ENCODE assay signal across 8 mouse cellular contexts in the genomic region with DNA sequence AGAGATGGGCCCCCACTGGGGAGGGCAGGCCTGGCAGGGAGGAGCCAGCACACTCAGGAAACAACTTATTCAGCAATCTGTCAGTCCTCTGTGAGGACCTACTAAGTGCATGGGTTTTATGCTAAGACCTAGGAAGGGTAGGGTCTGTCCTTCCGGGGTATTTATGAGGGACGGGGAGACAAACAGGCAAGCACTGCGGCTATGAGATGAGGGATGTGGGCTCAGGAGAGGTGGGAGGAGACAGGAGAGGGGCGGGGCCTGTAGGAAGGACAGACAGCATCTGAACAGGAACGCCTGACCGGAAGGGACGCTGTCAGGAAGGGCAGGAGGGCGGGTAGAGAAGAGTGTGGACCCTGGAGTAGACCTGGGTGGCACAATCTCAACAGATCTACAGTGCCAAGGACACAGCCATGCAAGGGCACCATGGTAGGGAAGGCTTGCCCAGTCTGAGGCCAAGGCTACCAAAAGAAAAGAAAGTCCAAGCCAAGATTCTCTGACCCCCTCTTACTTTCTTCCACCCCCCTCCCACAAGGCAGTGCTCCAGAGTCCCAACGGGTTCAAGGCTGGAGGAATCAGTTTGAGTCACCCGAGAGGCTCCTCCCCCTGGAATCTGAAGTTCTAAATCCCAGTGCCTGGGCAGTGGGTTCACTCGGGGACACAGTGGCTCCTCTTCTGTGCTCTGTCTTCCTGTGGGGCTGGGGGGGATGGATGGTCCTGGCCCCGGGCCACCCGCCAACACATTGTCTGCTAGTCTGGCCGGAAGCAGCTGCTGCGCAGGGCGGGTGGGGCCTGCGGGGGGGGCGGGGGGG. TPM values are rescaled to one million over a fixed set of nuclear protein-coding genes. Genes with fewer than 3 reads are reported as not detected.
DNase-seq lines count a peak whose midpoint lies in the region; ATAC-seq and TF ChIP-seq lines count a peak whose summit lies in the region.

No protein-coding gene starts in this region.

- H3K4me3 ChIP-seq in cerebellum, adult 2 months (replicated peaks; ENCODE audit: insufficient read depth, low read depth, low read length), result no peak overlapping the region
- no peak overlapping the region for H3K4me3 ChIP-seq in intestine, embryonic 14.5 days (ENCODE audit: low read depth, low read length)
- H3K4me3 ChIP-seq in liver, postnatal 0 days (ENCODE audit: low read depth, low read length), result no peak overlapping the region
- no peak overlapping the region for H3K4me3 ChIP-seq in stomach, embryonic 14.5 days (ENCODE audit: low read depth, low read length)

- no peaks in the 10 kb centered on the region for H3K27me3 ChIP-seq in cerebellum, adult 2 months (ENCODE audit: control insufficient read depth, insufficient read depth, low read length)
- no peaks in the 10 kb centered on the region for H3K27me3 ChIP-seq in intestine, embryonic 14.5 days (replicated peaks; ENCODE audit: control insufficient read depth, insufficient read depth, low read length)
- H3K27me3 ChIP-seq in liver, postnatal 0 days (ENCODE audit: insufficient read depth, low read length), result no peaks in the 10 kb centered on the region
- H3K27me3 ChIP-seq in stomach, embryonic 14.5 days (ENCODE audit: control insufficient read depth, insufficient read depth, low read length), result no peaks in the 10 kb centered on the region

- peak; percentile 57 for ATAC-seq in intestine, embryonic 14.5 days (replicated peaks; ENCODE audit: low FRiP score, low TSS enrichment, low read depth)
- ATAC-seq in liver, postnatal 0 days, result peak; percentile 73
- peak; percentile 74; the same call in 1 of the 2 replicates for ATAC-seq in stomach, embryonic 14.5 days (ENCODE audit: insufficient number of reproducible peaks, insufficient read depth, low FRiP score, low read depth)

- no peaks in the 10 kb centered on the region for H3K9me3 ChIP-seq in intestine, embryonic 14.5 days (ENCODE audit: control insufficient read depth, low read length)
- no peaks in the 10 kb centered on the region for H3K9me3 ChIP-seq in liver, postnatal 0 days (ENCODE audit: low read length)
- no peaks in the 10 kb centered on the region for H3K9me3 ChIP-seq in stomach, embryonic 14.5 days (ENCODE audit: control insufficient read depth, low read depth, low read length)

- H3K4me2 ChIP-seq in intestine, embryonic 14.5 days (ENCODE audit: low read length), result peak overlapping the region; percentile 15; the same call in 1 of the 2 replicates
- no peak overlapping the region for H3K4me2 ChIP-seq in liver, postnatal 0 days (ENCODE audit: low read depth, low read length)
- H3K4me2 ChIP-seq in stomach, embryonic 14.5 days (replicated peaks; ENCODE audit: low read depth, low read length), result no peak overlapping the region

- H3K36me3 ChIP-seq in intestine, embryonic 14.5 days (ENCODE audit: control insufficient read depth, insufficient read depth, low read length), result no peaks in the 10 kb centered on the region
- no peaks in the 10 kb centered on the region for H3K36me3 ChIP-seq in liver, postnatal 0 days (replicated peaks; ENCODE audit: insufficient read depth, low read length)
- no peaks in the 10 kb centered on the region for H3K36me3 ChIP-seq in stomach, embryonic 14.5 days (ENCODE audit: control insufficient read depth, insufficient read depth, low read length)

- TF ChIP-seq POLR2A in cerebellum, adult 2 months (IDR thresholded peaks at IDR 0.05; ENCODE audit: borderline replicate concordance, insufficient read depth, low read length), result no peak

- peak; percentile 25 to 36 for DNase-seq in cerebellum, adult 2 months
- no peak for DNase-seq in cerebellum, postnatal 36 days
- peak; percentile 38 to 47 for DNase-seq in spleen, postnatal 36 days (ENCODE audit: low spot score in 2 of 2)
- DNase-seq in spleen, adult 12 weeks (ENCODE audit: low spot score), result no peak
- DNase-seq in gastrocnemius, postnatal 36 days, result peak; percentile 79 to 84
- peak; percentile 73 for DNase-seq in intestine, embryonic 14.5 days (ENCODE audit: low spot score)
- peak; percentile 53 for DNase-seq in liver, postnatal 0 days

- H3K4me1 ChIP-seq in cerebellum, adult 2 months (ENCODE audit: control insufficient read depth, insufficient read depth, low read length), result peaks cover 4% of the 10 kb centered on the region; the same call in 1 of the 2 replicates
- H3K4me1 ChIP-seq in intestine, embryonic 14.5 days (replicated peaks; ENCODE audit: control insufficient read depth, insufficient read depth, low read length), result peaks cover 12% of the 10 kb centered on the region
- H3K4me1 ChIP-seq in liver, postnatal 0 days (ENCODE audit: insufficient read depth), result no peaks in the 10 kb centered on the region
- H3K4me1 ChIP-seq in stomach, embryonic 14.5 days (ENCODE audit: control insufficient read depth, insufficient read depth, low read length), result peaks cover 14% of the 10 kb centered on the region; the same call in 1 of the 2 replicates

- intact Hi-C loops in gastrocnemius, postnatal 36 days (cut with DNase I), result loop anchor here (5.0 kb wide), 1 partner anchor 267 kb away; no protein-coding TSS in a partner anchor

- H3K9ac ChIP-seq in intestine, embryonic 14.5 days (ENCODE audit: low read length), result no peak overlapping the region
- no peak overlapping the region for H3K9ac ChIP-seq in liver, postnatal 0 days (replicated peaks)
- no peak overlapping the region for H3K9ac ChIP-seq in stomach, embryonic 14.5 days (replicated peaks; ENCODE audit: low read depth, low read length)

- no peak for TF ChIP-seq CTCF in cerebellum, adult 2 months (IDR thresholded peaks at IDR 0.05; ENCODE audit: borderline replicate concordance, insufficient read depth, low read depth, low read length)
- no peak for TF ChIP-seq CTCF in liver, postnatal 0 days (IDR thresholded peaks at IDR 0.05; ENCODE audit: low read depth)

- WGBS in cerebellum, adult 2 months, result 25% methylated on average over 18 of the region's 18 CpGs
- WGBS in intestine, embryonic 14.5 days, result 12% methylated on average over 16 of the region's 18 CpGs
- 20% methylated on average over 17 of the region's 18 CpGs for WGBS in liver, postnatal 0 days (ENCODE audit: insufficient replicate concordance)
- 14% methylated on average over 17 of the region's 18 CpGs for WGBS in stomach, embryonic 14.5 days

- H3K27ac ChIP-seq in cerebellum, adult 2 months (ENCODE audit: insufficient read depth, low read length), result no peak overlapping the region
- H3K27ac ChIP-seq in intestine, embryonic 14.5 days (ENCODE audit: low read depth), result no peak overlapping the region
- no peak overlapping the region for H3K27ac ChIP-seq in liver, postnatal 0 days (ENCODE audit: low read depth)
- peak overlapping the region; percentile 41; the same call in 1 of the 2 replicates for H3K27ac ChIP-seq in stomach, embryonic 14.5 days (ENCODE audit: low read length)

- TF ChIP-seq EP300 in liver, postnatal 0 days (IDR thresholded peaks at IDR 0.05; ENCODE audit: low read depth), result no peak

RNA-seq across cellular contexts. Expression of gene Wnt7b, which starts 17.8 kb away (rescaled TPM):
- polyA plus RNA-seq in cerebellum, adult 2 months (2012; rRNA removed), result 11.1 and 14.7 TPM in 2 replicates
- not detected for total RNA-seq in gastrocnemius, postnatal 36 days (2021)
- polyA plus RNA-seq in intestine, embryonic 14.5 days (2014; fragmentation: Nextera tagmentation; extraction: Ambion mirVana), result 0.42 and 2.2 TPM in 2 replicates
- 0.05 and 0.09 TPM in 2 replicates for polyA plus RNA-seq in liver, postnatal 0 days (2015; fragmentation: Nextera tagmentation; extraction: Ambion mirVana)
- 0.75 and 2.5 TPM in 2 replicates for polyA plus RNA-seq in stomach, embryonic 14.5 days (2014; fragmentation: Nextera tagmentation; extraction: Ambion mirVana)

Comparison
In these comparisons a context has a peak if more than half of its experiments do, and no peak if none do; other contexts are left out.
1. DNase-seq: peak in cerebellum, adult 2 months (2 of 2), spleen, postnatal 36 days (2 of 2), gastrocnemius, postnatal 36 days (2 of 2), intestine, embryonic 14.5 days (single experiment) and liver, postnatal 0 days (single experiment); none in cerebellum, postnatal 36 days (0 of 2) and spleen, adult 12 weeks (single experiment).
2. Peak in every context shown above with its lines, with median percentiles within 50 percentile points of each other: ATAC-seq.